In the genomic region with DNA sequence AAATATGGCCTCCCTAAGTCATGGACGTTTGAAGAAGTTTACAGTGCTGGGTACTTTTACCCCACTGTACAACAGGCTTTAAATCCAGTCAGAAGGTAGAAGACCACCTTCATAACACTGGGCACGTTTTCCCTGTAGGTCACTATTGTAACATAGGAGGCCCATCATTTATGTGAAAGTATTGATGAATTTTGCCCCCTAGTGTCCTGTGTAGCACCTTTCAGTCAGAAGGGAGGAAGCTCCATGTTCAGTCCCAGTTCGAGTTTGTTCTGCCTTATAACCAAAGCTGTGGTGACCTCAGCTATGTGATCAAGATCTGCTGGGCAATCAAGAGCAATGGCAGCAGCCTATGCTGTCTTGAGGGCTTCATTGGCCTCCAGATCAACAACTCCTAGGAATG, we compare ENCODE assay signal across 24 mouse cellular contexts. TPM values are rescaled to one million over a fixed set of nuclear protein-coding genes. Genes with fewer than 3 reads are reported as not detected.
"Had no signal": no experiment of that assay in that cellular context is flagged by ENCODE, and none has a peak within 500 bp of the region (broad histone marks: within the 10 kb centered on the region; RNA-seq: fewer than 3 reads in every experiment).

No protein-coding gene starts in this region.

- DNase-seq: kidney, adult 9 months; kidney, postnatal 36 days; layer of hippocampus, adult 9-11 months; liver; liver, embryonic 13.5 days; lung, embryonic 14.5 days; retina, postnatal 1 day; thymus, adult 2 months; thymus, postnatal 14 days; thymus, postnatal 4 days had no signal

- H3K4me2 ChIP-seq: limb, embryonic 13.5 days; liver, embryonic 13.5 days; lung, embryonic 14.5 days; midbrain, embryonic 12.5 days; midbrain, embryonic 15.5 days; neural tube, embryonic 12.5 days had no signal

- H3K27me3 ChIP-seq: limb, embryonic 13.5 days; liver, embryonic 13.5 days; midbrain, embryonic 12.5 days; midbrain, embryonic 15.5 days; neural tube, embryonic 12.5 days had no signal

- ATAC-seq: lung, postnatal 0 days; midbrain, embryonic 15.5 days had no signal

- H3K4me1 ChIP-seq: limb, embryonic 10.5 days; limb, embryonic 13.5 days; liver, embryonic 13.5 days; midbrain, embryonic 12.5 days; midbrain, embryonic 15.5 days; neural tube, embryonic 12.5 days had no signal

- H3K9ac ChIP-seq: limb, embryonic 13.5 days; liver, embryonic 13.5 days; lung, embryonic 14.5 days; midbrain, embryonic 12.5 days; midbrain, embryonic 15.5 days; neural tube, embryonic 12.5 days had no signal

- H3K9me3 ChIP-seq: limb, embryonic 10.5 days; limb, embryonic 13.5 days; liver, embryonic 13.5 days; midbrain, embryonic 12.5 days; midbrain, embryonic 15.5 days; neural tube, embryonic 12.5 days had no signal

- H3K36me3 ChIP-seq: limb, embryonic 10.5 days; limb, embryonic 13.5 days; liver, embryonic 13.5 days; midbrain, embryonic 12.5 days; midbrain, embryonic 15.5 days; neural tube, embryonic 12.5 days had no signal

- H3K4me3 ChIP-seq: limb, embryonic 10.5 days; limb, embryonic 13.5 days; liver, embryonic 13.5 days; midbrain, embryonic 12.5 days; midbrain, embryonic 15.5 days; neural tube, embryonic 12.5 days had no signal

- H3K27ac ChIP-seq: limb, embryonic 10.5 days; limb, embryonic 13.5 days; liver, embryonic 13.5 days; macrophage; midbrain, embryonic 12.5 days; midbrain, embryonic 15.5 days; neural tube, embryonic 12.5 days had no signal

RNA-seq across cellular contexts. Expression of gene Ugt3a2, which starts 13.4 kb away (rescaled TPM):
- total RNA-seq: layer of hippocampus, postnatal 25 days; left cerebral cortex, adult 18-20 months; left cerebral cortex, postnatal 25 days; megakaryocyte, adult 5-6 weeks; neutrophil, adult 5-6 weeks had no signal
- polyA plus RNA-seq: limb, embryonic 10.5 days; limb, embryonic 13.5 days; lung, embryonic 14.5 days; lung, postnatal 0 days; macrophage; midbrain, embryonic 12.5 days; midbrain, embryonic 15.5 days; neural tube, embryonic 12.5 days; small intestine, adult 2 months; stomach, embryonic 16.5 days had no signal
